Mouse (Mus musculus) liver, adult 2 months (tissue): ENCODE results near the gene Cyp26c1. TPM values are rescaled to one million over a fixed set of nuclear protein-coding genes. Genes with fewer than 3 reads are reported as not detected.

Experiments used
- DNase-seq: peaks from one replicate; pipeline ENCODE4 v3.0.0-alpha.2; 2011; ENCODE audit warnings: low read depth, low spot score; ENCODE audit errors: extremely low read depth
- H3K27ac ChIP-seq: fragments of 200-500 bp; replicated peaks from 2 replicates; pipeline ENCODE4 v1.5.1; 2012; ENCODE audit warnings: low read depth, mild to moderate bottlenecking, control low read depth, inconsistent platforms, low read length; ENCODE audit not compliant: insufficient read depth
- H3K27me3 ChIP-seq: fragments of 200-500 bp; 2 replicates; pipeline ENCODE4 v1.6.1; 2012; ENCODE audit warnings: mild to moderate bottlenecking, moderate library complexity, low read length, inconsistent platforms; ENCODE audit not compliant: control insufficient read depth, insufficient read depth
- H3K36me3 ChIP-seq: fragments of 200-500 bp; 2 replicates; pipeline ENCODE4 v1.6.1; 2012; ENCODE audit warnings: low read length, inconsistent platforms; ENCODE audit not compliant: control insufficient read depth, insufficient read depth
- H3K4me1 ChIP-seq: fragments of 200-500 bp; 2 replicates; pipeline ENCODE4 v1.6.1; 2011; ENCODE audit warnings: low read length; ENCODE audit not compliant: control insufficient read depth, insufficient read depth
- H3K4me3 ChIP-seq: fragments of 200-500 bp; 2 replicates; pipeline ENCODE4 v1.5.1; 2011; ENCODE audit warnings: low read depth, mild to moderate bottlenecking, control low read depth, low read length, moderate library complexity; ENCODE audit not compliant: insufficient read depth
- H3K79me2 ChIP-seq: fragments of 200-500 bp; 2 replicates; pipeline ENCODE4 v1.6.1; 2012; ENCODE audit warnings: inconsistent platforms, mild to moderate bottlenecking, low read length, moderate library complexity; ENCODE audit not compliant: control insufficient read depth, insufficient read depth
- H3K9ac ChIP-seq: fragments of 200-500 bp; 2 replicates; pipeline ENCODE4 v1.6.1; 2012; ENCODE audit warnings: low read depth, mild to moderate bottlenecking, control low read depth, inconsistent platforms, low read length
- CTCF ChIP-seq: fragments of 200-500 bp; IDR thresholded peaks from 2 replicates; pipeline ENCODE4 v1.5.1; 2011; ENCODE audit warnings: low read depth, low read length, control low read depth
- POLR2A ChIP-seq: fragments of 200-500 bp; IDR thresholded peaks from 2 replicates; pipeline ENCODE4 v1.6.1; 2011; ENCODE audit warnings: low read length, control low read depth; ENCODE audit not compliant: insufficient read depth; ENCODE audit errors: extremely low read depth
- WGBS: fragments of 180-500 bp; shearing (Covaris S2); methylation state at CpG from one replicate; pipeline ENCODE4 v1.1.7; 2018; 5-methylcytosine and 5-hydroxymethylcytosine counted together
- polyA plus RNA-seq: library from polyadenylated mRNA; depleted of rRNA; stranded (reverse); fragments of >200 nt; gene quantifications from 2 replicates; pipeline ENCODE4 v1.2.3, GENCODE M21; 2012
- total RNA-seq: library from RNA; depleted of rRNA; stranded (reverse); fragments of >200 nt; gene quantifications from 2 replicates; pipeline ENCODE4 v1.2.3, GENCODE M21; 2014

The Cyp26c1 gene
- total and polyA plus RNA-seq, 2 experiments = 0.05 to 0.09 TPM

GRCm38 (mm10) chr19:37695762-37696602, 10.6 kb downstream of the Cyp26c1 start:
- 9% methylated on average over 42 of the region's 42 CpGs for WGBS
- H3K4me3 ChIP-seq = peak overlapping the region; percentile 38
- H3K79me2 ChIP-seq = no peaks in the 10 kb centered on the region
- peak overlapping the region; percentile 86 for H3K27ac ChIP-seq
- peak overlapping the region; percentile 30; the same call in 1 of the 2 replicates for H3K9ac ChIP-seq
- H3K36me3 ChIP-seq = peaks cover 5% of the 10 kb centered on the region
- TF ChIP-seq CTCF = no peak
- TF ChIP-seq POLR2A = no peak
- H3K27me3 ChIP-seq = no peaks in the 10 kb centered on the region
- peaks cover 9% of the 10 kb centered on the region; the same call in 1 of the 2 replicates for H3K4me1 ChIP-seq
- peak; percentile 92 for DNase-seq

- Histone ChIP-seq H3K27me3 (no peaks in the 10 kb centered on the region), H3K4me1 (peaks cover 9% of the 10 kb centered on the region; the same call in 1 of the 2 replicates), H3K27ac (peak overlapping the region; percentile 86), H3K4me3 (peak overlapping the region; percentile 68), H3K36me3 (peaks cover 3% of the 10 kb centered on the region; the same call in 1 of the 2 replicates), H3K79me2 (no peaks in the 10 kb centered on the region), H3K9ac (peak overlapping the region; percentile 33)
- no peak for DNase-seq
- 3% methylated on average over 22 of the region's 22 CpGs for WGBS
- TF ChIP-seq POLR2A (no peak), CTCF (no peak)
Observed at GRCm38 (mm10) chr19:37696603-37697334, 11.4 kb downstream of the Cyp26c1 start.

GRCm38 (mm10) chr19:37697335-37697636, 11.9 kb downstream of the Cyp26c1 start:
- peak overlapping the region; percentile 68 for H3K4me3 ChIP-seq
- H3K9ac ChIP-seq = peak overlapping the region; percentile 33
- peak overlapping the region; percentile 86 for H3K27ac ChIP-seq
- no peak for TF ChIP-seq CTCF
- TF ChIP-seq POLR2A = no peak
- H3K27me3 ChIP-seq = no peaks in the 10 kb centered on the region
- 2% methylated on average over 18 of the region's 18 CpGs for WGBS
- DNase-seq = peak; percentile 52
- peaks cover 3% of the 10 kb centered on the region; the same call in 1 of the 2 replicates for H3K36me3 ChIP-seq
- no peaks in the 10 kb centered on the region for H3K79me2 ChIP-seq
- H3K4me1 ChIP-seq = peaks cover 13% of the 10 kb centered on the region; the same call in 1 of the 2 replicates

GRCm38 (mm10) chr19:37697651-37698272, 12.4 kb downstream of the Cyp26c1 start, which contains the start of gene Cyp26a1:
Cyp26a1 (plus strand) TSS chr19:37697798.
- no peaks in the 10 kb centered on the region for H3K27me3 ChIP-seq
- peaks cover 13% of the 10 kb centered on the region; the same call in 1 of the 2 replicates for H3K4me1 ChIP-seq
- DNase-seq = peak; percentile 84
- peak; percentile 65; the same call in 1 of the 2 replicates for TF ChIP-seq POLR2A
- TF ChIP-seq CTCF = no peak
- peaks cover 3% of the 10 kb centered on the region; the same call in 1 of the 2 replicates for H3K36me3 ChIP-seq
- H3K27ac ChIP-seq = peak within 1 kb of the TSS; percentile 86
- peak within 1 kb of the TSS; percentile 65 for H3K9ac ChIP-seq
- no peaks in the 10 kb centered on the region for H3K79me2 ChIP-seq
- H3K4me3 ChIP-seq = peak within 1 kb of the TSS; percentile 68
- WGBS = 3% methylated on average over 51 of the region's 51 CpGs

- no peak for DNase-seq
- Histone ChIP-seq H3K4me1 (peaks cover 16% of the 10 kb centered on the region; the same call in 1 of the 2 replicates), H3K4me3 (peak overlapping the region; percentile 68), H3K36me3 (no peaks in the 10 kb centered on the region), H3K79me2 (no peaks in the 10 kb centered on the region), H3K9ac (peak overlapping the region; percentile 65), H3K27me3 (no peaks in the 10 kb centered on the region), H3K27ac (no peak overlapping the region)
- 6% methylated on average over 63 of the region's 63 CpGs for WGBS
- TF ChIP-seq CTCF (no peak), POLR2A (no peak)
Observed at GRCm38 (mm10) chr19:37698273-37699160, 13.1 kb downstream of the Cyp26c1 start.
